Mouse (Mus musculus): ENCODE measurements at regions not wholly inside any gene's neighbourhood (a gene's known extent, or its start where the extent isn't known, plus 50 kb on each side); places are given as distances from the start of the nearest gene placed in this dataset.

GRCm38 (mm10) chr12:25615377-25615776 lies 518.4 kb upstream of the Id2 start:
- DNase-seq (ENCODE audit: low spot score in 2 of 2) = no peak

GRCm38 (mm10) chr12:25613473-25613872 lies 516.5 kb upstream of the Id2 start:
- no peak for DNase-seq (ENCODE audit: low spot score in 2 of 2)

- DNase-seq (ENCODE audit: low spot score in 2 of 2) = peak in 1 of 2 experiments; percentile 64
Measured at GRCm38 (mm10) chr12:25609045-25609444, 512.1 kb upstream of the Id2 start.

DNA sequence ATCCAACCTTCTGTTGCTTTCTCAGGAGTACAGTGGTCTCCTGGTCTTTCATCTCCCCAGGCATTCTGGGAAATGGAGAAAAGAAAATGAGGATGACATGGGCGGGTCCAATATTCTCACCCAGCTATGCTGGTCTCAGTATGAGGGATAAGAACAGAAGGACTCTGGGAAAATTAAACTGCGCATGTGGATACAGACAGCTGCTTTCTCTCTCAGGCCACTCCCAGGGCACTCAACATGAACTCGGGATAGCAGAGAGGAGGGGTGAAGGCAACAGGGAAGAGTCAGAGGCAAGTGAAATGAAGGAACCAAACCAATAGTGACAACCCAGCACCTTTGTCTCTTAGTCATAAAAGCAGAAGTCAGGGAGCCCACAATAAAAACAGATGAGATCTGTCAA lies 508.5 kb upstream of the Id2 start:
- no peak for DNase-seq (ENCODE audit: low spot score in 2 of 2)

GRCm38 (mm10) chr12:25590262-25590661 lies 493.3 kb upstream of the Id2 start:
- DNase-seq (ENCODE audit: low spot score in 2 of 2) = no peak

GRCm38 (mm10) chr12:25585746-25586145 lies 488.8 kb upstream of the Id2 start:
- DNase-seq (ENCODE audit: low spot score in 2 of 2) = no peak

- DNase-seq (ENCODE audit: low spot score in 2 of 2) = no peak
Measured at GRCm38 (mm10) chr12:25579407-25579806, 482.5 kb upstream of the Id2 start.

DNA sequence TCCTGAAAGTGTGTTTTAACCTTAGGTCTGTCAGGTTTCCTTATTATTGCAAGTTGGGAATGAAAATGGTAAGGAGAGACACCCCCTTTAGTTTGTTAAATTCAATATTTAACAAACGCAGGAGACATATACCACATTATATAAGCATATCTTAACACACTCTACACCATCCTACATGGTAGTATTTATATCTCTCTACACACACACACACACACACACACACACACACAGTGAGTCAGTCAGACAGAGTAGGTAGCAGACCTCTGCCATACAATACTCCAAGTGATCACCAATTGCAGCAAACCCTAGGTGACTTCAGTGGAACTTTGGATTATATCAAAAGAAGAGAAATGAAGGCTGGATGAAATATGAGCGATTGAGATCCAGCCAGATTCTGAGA lies 468.2 kb upstream of the Id2 start:
- DNase-seq (ENCODE audit: low spot score in 2 of 2) = no peak

GRCm38 (mm10) chr12:25559601-25560000 lies 462.7 kb upstream of the Id2 start:
- no peak for DNase-seq (ENCODE audit: low spot score in 2 of 2)

GRCm38 (mm10) chr12:25553656-25554055 lies 456.7 kb upstream of the Id2 start:
- no peak for DNase-seq (ENCODE audit: low spot score in 2 of 2)

DNA sequence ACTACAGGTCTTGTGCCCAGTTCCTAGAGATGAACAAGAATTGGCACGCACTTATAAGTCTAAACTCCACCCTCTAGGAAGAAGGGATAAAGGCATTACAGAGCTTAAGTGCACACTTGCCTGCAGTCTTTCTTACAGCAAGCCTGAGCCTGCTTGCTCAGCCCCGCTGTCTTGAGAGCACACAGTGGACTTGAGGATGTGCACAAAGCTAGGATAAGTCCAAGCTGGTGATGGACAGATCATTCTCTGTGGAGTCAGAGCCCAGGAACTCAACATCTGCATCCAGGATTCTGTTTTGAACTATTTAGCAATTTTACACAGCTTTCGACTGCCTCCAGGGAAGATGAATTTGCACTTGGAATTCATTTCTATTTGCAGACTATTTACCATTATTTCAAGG lies 452.8 kb upstream of the Id2 start:
- no peak for DNase-seq (ENCODE audit: low spot score in 2 of 2)

- no peak for DNase-seq (ENCODE audit: low spot score in 2 of 2)
Measured at GRCm38 (mm10) chr12:25544253-25544652, 447.3 kb upstream of the Id2 start.

DNA sequence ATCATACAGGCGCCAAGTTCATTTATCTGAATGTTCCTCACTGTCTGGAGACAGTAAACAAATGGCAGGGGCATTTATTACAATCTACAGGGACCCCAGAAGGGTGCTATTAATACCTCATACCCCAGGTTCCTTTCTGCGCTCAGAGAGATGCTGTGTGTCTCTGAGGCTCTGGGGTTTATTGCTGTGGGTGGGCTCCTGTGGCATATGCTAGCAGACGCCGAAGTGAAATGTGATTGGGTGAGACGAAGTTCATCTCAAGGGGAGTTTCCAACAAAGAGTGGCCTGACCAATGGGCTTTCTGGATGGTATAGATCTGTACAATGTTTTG lies 437.6 kb upstream of the Id2 start:
- DNase-seq (ENCODE audit: low spot score in 2 of 2) = no peak

DNA sequence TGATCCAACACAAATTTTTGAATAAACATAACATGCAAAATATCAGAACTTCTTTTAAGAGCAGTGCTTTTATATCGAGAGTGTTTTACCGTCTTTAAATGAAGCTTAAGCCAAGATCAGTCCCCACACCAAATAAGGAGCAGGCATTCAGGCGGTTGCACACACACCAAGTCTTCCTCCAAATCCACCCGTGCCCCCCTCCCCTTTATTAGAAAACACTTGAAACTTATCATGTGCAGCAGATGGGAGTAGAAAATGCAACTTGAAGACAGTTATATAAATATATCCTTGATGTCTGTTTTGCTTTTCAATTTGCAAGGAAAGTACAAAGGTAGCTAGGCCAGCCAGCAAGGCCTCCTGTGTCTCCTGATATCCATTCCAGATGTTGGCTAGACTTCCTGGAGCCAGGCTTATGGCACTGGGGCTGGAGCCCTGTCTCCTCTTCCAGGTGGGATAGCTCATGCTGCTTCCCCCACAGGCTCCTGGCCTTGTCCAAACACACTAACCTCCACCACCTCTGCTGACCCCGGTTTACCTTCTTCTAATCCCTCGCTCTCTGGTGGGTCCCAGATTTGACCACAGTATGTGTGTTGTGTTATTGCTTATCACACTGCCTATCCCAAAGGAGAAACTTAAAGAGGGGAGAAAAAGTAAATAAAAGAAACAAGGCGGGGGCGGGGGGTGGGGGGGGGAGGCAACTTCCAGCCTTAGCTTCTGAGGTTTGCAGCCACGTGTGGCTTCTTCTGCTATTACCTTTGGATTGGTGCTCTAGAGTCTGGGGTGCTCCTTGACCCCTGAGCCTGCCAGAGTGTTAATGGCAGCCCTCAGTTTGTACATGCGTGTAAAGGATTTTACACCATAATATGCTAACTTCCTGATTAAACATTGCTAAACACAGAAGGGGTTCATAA lies 437.0 kb upstream of the Id2 start:
- DNase-seq (ENCODE audit: low spot score in 2 of 2) = peak in 1 of 2 experiments; percentile 40

- DNase-seq (ENCODE audit: low spot score in 2 of 2) = no peak
Measured at GRCm38 (mm10) chr12:25530483-25530882, 433.5 kb upstream of the Id2 start.

GRCm38 (mm10) chr12:25529537-25529936 lies 432.6 kb upstream of the Id2 start:
- no peak for DNase-seq (ENCODE audit: low spot score in 2 of 2)

GRCm38 (mm10) chr12:25526639-25527038 lies 429.7 kb upstream of the Id2 start:
- no peak for DNase-seq (ENCODE audit: low spot score in 2 of 2)

DNA sequence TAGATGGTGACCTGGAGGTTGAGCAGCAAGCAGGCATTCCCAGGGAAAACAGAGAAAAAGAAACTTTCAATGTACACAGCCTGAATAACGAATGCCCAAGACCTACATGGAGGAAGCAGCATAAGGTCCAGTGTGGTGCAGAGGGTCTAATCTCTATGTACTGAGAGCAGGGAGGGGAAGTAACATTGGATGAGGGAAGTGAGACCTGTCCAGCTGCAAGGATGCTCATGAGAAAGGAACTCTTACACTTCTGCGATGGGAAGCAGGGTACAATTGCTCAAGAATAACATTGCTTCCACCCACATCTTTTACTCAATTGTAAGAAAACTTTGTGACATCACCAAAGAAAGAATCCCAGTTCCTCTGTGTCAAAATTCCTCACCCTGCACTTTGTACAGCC lies 419.8 kb upstream of the Id2 start:
- DNase-seq (ENCODE audit: low spot score in 2 of 2) = no peak

DNA sequence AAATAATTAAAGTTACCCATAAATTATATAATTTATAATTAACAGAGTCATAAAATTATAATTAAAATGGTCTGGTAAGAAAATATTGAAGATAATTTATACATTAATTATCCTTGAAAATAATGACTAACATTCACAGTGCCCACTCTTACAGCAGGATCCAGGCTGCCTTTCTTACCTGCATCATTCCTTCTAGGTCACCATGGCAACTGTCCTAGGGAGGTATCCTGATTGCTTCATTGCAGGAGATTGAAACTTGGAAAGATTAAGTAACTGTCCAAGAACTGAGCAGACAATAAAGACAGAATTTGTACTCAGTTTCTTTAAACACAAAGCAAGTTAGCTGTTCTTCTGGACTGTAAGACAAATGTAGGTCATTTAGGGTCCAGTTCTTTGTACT lies 416.7 kb upstream of the Id2 start:
- no peak for DNase-seq (ENCODE audit: low spot score in 2 of 2)

GRCm38 (mm10) chr12:25509666-25510065 lies 412.7 kb upstream of the Id2 start:
- no peak for DNase-seq (ENCODE audit: low spot score in 2 of 2)

- no peak for DNase-seq (ENCODE audit: low spot score in 2 of 2)
Measured at GRCm38 (mm10) chr12:25493233-25493632, 396.3 kb upstream of the Id2 start.

DNA sequence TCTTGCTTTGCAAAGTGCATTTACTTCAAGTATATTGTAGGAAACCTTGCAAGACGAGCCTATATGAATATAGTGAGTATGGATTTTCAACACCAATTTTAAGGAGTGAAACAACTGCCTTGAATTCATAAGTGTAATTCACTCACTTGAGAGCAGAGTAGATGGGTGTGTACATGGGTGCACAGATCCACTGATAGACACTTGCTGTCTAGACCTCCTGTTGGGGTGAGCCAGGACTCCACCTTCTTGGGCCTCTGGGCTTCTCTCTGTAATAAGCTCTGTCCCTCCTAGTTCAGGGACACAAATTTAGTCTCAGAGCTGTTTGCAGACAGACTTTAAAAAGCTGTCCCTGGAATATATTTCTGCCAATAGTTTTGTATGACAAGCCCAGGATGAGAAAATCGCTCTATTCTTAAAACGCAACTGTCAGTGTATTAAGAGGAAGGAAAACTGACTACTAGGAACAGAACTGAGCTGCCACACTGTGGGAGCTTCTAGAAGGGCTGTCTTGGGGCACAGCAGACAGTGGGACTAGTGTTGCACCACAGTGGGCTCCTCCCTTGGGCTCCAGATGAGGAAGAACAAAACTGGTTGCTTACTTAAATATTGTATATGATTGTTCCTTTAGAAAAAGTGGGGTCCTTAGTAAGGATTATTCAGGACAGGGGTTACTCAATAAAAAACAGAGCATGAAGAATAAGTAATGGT lies 395.7 kb upstream of the Id2 start:
- DNase-seq (ENCODE audit: low spot score in 2 of 2) = no peak

DNA sequence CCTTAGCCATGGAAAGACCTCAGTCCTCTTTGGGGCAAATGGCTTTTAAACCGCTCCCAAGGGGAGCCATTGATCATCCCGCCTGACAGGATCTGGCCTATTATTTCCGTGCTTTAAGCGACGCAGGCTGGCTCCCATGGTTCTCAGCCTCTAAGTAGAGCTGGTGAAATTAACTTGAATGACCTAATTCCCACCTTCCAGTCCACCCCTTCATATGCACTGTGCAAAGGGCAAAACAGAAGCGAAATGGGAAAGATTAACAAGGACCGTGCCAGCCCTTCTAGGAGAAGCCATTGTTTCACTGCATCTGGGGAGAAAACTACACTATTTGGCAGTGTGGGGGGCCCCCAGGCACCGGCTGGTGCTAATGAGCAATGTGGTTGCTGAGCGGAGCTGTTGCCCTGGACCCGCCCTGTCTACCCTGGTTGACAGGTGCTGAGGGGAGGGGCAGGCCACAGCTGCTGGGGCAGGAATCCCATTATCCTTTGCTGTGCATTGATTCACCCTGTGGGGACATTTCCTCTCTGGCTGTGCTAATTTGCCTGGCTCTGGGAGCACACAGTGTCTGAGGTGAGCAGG lies 378.3 kb upstream of the Id2 start:
- DNase-seq (ENCODE audit: low spot score in 2 of 2) = no peak
